Mouse (Mus musculus) frontal cortex, adult 2 months (tissue): Measurements from ENCODE around the gene Grk6. TPM values are rescaled to one million over a fixed set of nuclear protein-coding genes. Genes with fewer than 3 reads are reported as not detected.

Experiments used
- DNase-seq, 2 experiments: peaks; one replicate each; pipeline ENCODE4 v3.0.0; 2022; ENCODE audit warnings: low spot score in 1 of 2; ENCODE audit errors: extremely low spot score in 1 of 2
- polyA plus RNA-seq: library from polyadenylated mRNA; depleted of rRNA; stranded (reverse); fragments of >200 nt; gene quantifications from 2 replicates; pipeline ENCODE4 v1.2.3, GENCODE M21; 2012; rRNA removed

The Grk6 gene
- polyA plus RNA-seq: 70.6 and 74.3 TPM in 2 replicates

DNA sequence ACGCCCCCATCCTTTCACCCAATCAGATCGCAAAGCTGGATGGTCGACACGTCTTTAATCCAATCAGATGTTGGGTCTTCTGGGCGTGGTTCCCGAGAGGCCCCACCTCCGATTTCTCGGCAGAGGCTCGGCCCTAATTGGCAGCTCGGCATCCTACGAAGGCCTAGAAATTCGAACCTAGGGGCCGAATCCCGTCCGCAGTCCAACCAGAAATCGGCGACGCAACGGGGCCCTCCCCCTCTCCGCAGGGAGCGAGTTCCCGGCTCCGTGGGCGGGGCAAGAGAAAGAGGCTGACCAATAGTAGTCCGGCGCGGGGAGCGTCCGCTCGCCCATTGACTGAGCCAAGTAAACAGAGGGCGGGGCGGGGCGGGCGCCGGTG lies at the start of gene Grk6:
Gene Grk6, plus strand, starts transcription at position 136 of the 379 bp plus-strand sequence.
- DNase-seq: peak; percentile 99

DNA sequence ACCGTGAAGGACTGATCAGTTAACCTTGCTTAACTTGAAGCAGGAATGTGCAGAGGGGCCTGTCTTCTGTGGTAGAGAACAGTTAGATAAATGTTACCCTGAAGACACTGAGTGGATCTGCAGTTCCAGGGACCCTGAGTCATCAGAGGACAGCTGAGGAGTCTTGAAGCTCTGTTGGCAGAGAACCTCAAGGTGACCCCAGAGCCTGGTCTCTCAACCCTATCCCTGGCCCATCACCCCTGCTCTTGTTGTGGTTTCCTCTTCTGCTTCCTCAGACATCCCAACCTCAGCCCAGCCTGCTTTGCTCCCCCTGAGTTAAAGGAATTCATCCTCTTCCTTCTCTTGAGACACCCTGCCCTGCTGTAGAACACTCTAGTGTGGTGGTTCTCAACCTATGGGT lies 46.8 kb upstream of the Grk6 start, which contains the start of gene Slc34a1:
Gene Slc34a1, plus strand, starts transcription at position 100 of the 400 bp plus-strand sequence.
- DNase-seq: no peak

GRCm38 (mm10) chr13:55399300-55400038 lies 45.4 kb upstream of the Grk6 start:
- no peak for DNase-seq

DNA sequence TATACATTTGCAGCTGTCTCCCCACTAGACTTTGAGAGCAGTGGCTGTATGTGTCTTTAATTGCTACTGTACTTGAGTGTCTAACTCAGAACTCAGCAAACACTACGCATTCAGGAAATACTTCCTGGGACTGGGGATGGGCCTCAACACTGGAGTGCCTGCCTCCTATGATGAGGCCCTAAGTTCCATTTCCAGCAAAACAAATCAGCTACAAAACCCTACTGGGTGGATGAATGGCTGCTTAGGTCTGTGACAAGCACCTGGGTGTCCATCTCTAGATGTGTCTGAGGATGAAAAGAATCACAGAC lies 44.9 kb upstream of the Grk6 start:
- DNase-seq: no peak

DNA sequence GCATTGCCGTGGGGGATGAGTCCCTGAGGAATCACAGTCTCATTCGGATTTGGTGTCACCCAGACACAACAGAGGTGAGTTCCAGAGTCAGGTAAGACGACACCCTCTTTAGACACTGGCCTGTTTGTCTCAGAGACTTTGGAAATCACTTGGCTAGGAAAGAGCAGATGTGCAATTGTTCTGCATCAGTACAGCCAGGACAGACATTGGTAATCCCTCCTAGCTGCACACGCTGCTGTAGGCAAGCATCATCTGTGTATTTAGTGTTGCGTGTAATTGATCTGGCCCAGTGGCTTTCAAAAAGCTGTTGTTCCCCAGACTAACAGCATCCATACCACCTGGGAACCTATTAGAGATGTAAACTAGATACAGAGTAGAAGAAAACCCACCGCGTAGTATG lies 41.6 kb upstream of the Grk6 start:
- DNase-seq: no peak

GRCm38 (mm10) chr13:55403935-55404852 lies 40.7 kb upstream of the Grk6 start:
- DNase-seq: peak; percentile 74 to 80

DNA sequence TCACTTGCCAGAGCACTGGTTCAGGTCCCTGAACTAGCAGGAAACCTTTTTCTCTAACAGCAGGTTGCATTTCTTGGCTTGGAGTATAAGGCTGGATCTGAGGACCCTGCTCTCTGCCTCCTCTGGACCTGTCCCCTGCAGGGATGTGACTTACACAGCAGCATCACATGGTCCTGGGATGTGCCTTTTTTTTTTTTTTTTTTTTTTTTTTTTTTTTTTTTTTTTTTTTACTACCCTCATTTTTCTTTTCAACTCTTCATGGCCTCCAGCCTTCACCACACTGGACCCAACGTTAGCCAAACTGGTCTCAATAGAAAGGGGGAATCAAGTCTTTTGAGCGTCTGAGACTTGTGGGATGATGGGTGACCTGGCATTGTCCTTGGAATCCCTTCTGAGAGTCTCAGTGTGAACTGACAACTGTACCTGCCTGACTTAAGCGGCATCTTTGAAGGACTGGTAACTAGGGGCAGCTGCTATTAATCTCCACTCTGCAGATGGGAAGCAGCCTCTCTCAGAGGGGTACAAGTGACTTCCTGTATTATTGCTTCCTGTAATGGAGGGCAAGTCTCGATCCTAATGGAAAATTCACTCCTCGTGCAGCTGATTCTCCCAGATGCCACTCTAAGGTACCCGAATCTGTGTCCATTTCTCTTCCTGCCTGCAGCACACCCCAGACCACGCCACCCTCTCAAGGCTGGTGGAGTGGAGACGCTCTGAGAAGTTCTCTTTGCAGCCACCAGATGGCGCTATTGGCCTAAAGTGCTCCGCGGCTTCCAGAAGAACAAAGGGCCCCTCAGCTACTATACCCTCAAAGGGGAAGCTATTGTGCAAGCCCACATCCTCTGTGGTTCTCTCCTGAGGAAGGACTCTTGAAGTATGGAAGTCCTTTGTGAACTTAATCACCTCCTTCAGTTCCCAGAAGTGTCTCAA lies 39.8 kb upstream of the Grk6 start:
- DNase-seq: peak in 1 of 2 experiments; percentile 89

DNA sequence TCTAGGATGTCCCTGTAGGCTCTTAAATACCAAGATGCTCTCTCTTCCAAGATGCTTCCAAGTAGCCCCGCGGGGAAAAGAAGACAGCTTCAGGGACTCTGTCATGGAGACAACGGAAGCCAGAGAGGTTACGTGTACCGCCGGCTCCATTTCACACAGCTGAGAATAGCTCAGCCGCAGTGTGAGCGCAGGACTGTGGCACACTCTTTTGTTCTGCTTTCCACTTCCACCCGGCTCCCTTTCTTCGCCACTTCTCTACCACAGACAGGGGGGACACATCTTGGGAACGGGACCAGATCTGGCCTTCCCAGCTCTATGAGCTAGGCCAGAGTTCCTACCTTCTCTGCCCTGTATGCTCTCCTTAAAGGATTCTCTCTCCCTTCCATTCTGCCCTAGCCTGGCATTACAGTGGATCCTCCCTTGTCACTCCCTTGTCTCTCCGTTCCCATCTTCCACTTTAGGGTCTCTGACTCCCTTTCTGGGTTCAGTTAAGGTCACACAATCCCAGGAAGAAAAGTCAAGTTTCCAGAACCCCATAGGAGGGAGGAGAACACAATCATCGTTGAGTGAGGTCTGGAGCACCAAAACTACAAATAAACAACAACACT lies 39.0 kb upstream of the Grk6 start:
- DNase-seq: no peak

DNA sequence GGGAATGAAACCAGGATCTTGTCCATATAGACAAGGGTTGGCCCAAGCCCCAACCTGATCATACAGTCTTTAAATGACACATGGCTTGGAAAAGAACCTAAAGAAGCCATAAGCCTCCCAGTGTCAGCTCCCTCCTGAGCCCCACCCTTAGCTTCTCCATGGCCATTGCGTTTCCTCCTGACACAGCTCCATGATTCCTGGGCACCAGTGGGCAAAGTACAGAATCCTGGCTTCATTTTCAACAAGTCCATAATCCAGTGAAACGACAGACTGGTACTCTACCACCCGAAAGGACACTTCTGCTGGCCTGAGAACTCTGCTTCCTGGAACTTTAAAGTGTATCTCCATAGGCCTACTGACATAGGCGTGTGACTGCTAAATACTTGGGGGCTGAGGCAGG lies 37.5 kb upstream of the Grk6 start:
- no peak for DNase-seq

DNA sequence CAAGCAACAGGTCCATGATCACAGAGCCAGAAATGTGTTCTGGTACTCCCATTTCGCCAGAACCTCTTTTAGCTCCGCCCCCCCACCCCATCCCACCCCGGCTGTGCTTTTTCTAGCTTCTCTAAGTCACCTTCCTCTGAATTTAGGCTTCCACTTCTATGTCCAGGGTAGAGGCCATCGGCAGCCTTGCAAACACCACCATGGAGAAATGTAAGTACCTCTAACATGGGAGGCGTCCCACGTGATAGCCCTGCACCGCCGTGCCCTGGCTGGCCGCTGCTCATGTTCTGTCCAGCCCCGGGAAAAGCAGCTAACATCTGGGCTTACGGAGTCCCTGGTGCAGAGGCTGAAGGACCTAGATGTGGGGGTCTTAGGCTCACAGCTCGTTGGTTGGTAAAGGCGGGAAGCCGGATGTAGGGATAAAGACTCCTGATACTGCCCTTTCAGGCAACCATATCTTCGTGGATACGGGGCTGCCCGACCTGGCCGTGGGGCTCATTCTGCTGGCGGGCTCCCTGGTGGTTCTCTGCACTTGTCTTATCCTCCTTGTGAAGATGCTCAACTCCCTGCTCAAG lies 36.2 kb upstream of the Grk6 start:
- no peak for DNase-seq

GRCm38 (mm10) chr13:55411826-55412225 lies 33.0 kb upstream of the Grk6 start:
- no peak for DNase-seq

DNA sequence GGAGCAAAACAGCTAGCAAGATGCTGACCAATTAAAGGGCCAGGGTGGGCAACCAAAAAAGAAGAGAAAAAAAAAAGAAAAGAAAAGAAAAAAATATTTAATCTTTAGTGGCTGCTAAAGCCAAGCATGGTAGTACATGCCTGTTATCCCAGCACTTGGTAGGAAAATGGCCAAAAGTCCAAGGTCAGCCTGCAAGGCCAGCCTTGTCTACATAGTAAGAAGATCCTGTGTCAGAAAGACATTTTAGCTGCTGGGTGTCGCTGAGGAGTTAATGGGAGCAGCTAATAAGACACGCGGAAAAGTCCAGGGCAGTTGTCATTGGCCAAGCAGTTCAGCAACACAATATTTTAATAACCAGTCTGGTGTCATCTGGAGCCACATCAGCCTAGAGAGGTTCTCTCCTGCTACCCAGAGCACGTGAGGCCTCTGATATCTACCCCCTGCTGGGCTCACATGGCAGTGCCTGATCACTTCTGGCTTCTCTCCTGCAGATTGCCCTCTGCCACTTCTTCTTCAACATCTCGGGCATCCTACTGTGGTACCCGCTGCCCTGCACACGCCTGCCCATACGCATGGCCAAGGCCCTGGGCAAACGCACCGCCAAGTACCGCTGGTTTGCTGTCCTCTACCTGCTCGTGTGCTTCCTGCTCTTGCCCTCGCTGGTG lies 32.1 kb upstream of the Grk6 start:
- DNase-seq: no peak

DNA sequence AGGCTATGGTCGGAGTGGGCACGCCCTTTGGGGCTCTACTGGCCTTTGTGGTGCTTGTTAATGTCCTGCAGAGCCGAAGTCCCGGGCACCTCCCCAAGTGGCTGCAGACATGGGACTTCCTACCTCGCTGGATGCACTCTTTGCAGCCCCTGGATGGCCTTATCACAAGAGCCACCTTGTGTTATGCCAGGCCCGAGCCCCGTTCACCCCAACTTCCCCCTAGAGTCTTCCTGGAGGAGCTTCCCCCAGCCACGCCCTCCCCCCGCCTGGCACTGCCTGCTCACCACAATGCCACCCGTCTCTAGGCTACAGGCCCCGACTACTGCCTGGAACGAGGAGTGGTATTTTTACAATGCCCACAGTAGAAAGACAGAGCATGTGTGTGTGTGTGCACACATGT lies 31.5 kb upstream of the Grk6 start:
- no peak for DNase-seq

GRCm38 (mm10) chr13:55414743-55415380 lies 30.0 kb upstream of the Grk6 start, which contains the start of gene Pfn3:
Pfn3 (minus strand) TSS chr13:55415232.
- peak; percentile 68 to 90 for DNase-seq

GRCm38 (mm10) chr13:55418004-55418403 lies 26.9 kb upstream of the Grk6 start:
- DNase-seq: peak in 1 of 2 experiments; percentile 94

- no peak for DNase-seq
Measured at GRCm38 (mm10) chr13:55419142-55419541, 25.7 kb upstream of the Grk6 start.

GRCm38 (mm10) chr13:55420018-55420932 lies 24.6 kb upstream of the Grk6 start:
- DNase-seq: no peak
